Mouse (Mus musculus) megakaryocyte, embryonic 14.5 days (primary cell): ENCODE measurements around the gene Retnlg.
"Not testable (repeated sequence)": the region's sequence is repeated elsewhere in the genome, so short reads cannot be mapped to it uniquely, and the experiment has no call there.

Experiments used
- FLI1 ChIP-seq: IDR thresholded peaks from 2 replicates; pipeline ENCODE4 v1.6.1; 2012; ENCODE audit warnings: low read length, inconsistent platforms, mixed read lengths
- GATA1 ChIP-seq: IDR thresholded peaks from 3 replicates; pipeline ENCODE4 v1.6.1; 2012; ENCODE audit warnings: mixed read lengths, low read length, inconsistent platforms, borderline replicate concordance

DNA sequence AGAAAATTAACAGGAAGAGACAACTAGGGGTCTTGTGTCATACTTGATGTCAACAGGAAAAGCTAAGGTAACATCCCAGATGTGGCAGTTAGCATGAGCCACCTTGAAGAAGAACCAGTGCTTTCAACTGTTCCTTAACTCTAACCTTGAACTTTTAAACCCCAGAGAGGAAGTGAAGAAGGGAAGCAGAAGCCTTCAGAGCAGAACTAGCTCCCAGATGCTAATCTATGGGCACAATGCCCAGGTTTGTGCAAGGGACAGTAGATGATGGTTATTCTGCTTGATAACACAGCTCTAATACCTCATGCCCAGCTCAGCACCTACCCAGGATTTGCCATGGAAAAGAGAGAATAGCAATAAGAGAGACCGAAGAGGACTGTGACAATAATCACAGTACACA, 7.4 kb upstream of the Retnlg start:
- TF ChIP-seq GATA1, FLI1: not testable (repeated sequence)
